Mouse (Mus musculus): ENCODE measurements around the gene Gm17416.

Gm17416 gene

GRCm38 (mm10) chr2:152569038-152569437 is at the start of gene Gm17416:
Gene Gm17416 (plus strand): TSS chr2:152569338.
- POLR2A ChIA-PET: interaction anchor here in 1 of 4 experiments (0.6 to 1.6 kb wide), 3 partner anchors 14 to 225 kb away, joined by 3 to 5 read pairs (median 4); partner anchors contain the start of gene Trib3
- CTCF ChIA-PET: interaction anchor here in 1 of 4 experiments (0.7 kb wide), 1 partner anchor 18 kb away, joined by 3 read pairs; no protein-coding TSS in a partner anchor

DNA sequence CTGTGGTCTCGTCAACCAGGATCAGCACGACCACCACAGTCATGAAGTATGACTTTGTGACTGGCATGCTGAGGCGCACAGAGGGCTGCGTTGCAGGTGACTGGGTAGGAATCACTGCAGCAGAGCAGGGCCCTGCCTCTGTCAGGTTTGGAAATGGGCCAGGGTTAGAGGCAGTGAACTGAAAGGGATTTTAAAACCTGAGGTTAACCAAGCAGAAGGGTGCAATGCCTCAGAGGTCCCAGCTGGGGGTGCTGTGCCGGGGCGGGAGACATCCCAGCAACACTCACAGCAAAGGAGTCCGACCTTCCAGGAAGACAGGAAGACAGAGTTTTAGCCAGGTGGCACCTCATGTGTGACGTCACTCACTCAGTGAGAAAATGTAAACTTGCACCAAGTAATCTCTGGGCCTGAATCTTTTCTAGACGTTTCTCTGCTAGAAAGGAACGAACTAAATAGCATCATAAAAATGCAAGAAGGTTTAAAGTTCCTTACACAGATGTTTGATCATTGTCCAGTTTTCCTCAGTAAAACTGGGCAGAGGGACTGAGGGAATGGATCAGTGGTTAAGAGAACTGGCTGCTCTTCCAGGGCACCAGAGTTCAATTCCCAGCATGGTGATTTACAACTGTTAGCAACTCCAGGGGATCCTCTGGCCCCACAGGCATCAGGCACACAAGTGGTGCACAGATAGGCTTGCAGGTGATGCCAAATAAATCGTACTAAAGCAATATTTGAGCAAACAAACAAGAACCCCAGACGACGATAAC is 29.0 kb upstream of the Gm17416 start, which contains the start of gene Defb29:
Defb29 (minus strand) TSS at position 155 of the 767 bp plus-strand sequence.
- POLR2A ChIA-PET: interaction anchor here in 2 of 4 experiments (0.5 to 1.0 kb wide), 2 partner anchors 196 to 197 kb away, joined by 3 read pairs; no protein-coding TSS in a partner anchor

GRCm38 (mm10) chr2:152541979-152542378 is 27.2 kb upstream of the Gm17416 start:
- POLR2A ChIA-PET: no interaction called here
- CTCF ChIA-PET: interaction anchor here in 2 of 4 experiments (0.6 to 3.0 kb wide), 6 partner anchors 8 to 179 kb away, joined by 3 to 11 read pairs (median 3); partner anchors contain the start of gene Defb36 (in 1 of the 2)

More for the DNA sequence above, 29.0 kb upstream of the Gm17416 start, which contains the start of gene Defb29:
- CTCF ChIA-PET: interaction anchor here in 3 of 4 experiments (0.5 to 1.6 kb wide), 9 partner anchors 9 to 111 kb away, joined by 3 read pairs; no protein-coding TSS in a partner anchor

- CTCF ChIA-PET: interaction anchor here (0.5 to 3.0 kb wide), 5 partner anchors 12 to 179 kb away, joined by 3 to 11 read pairs (median 3); partner anchors contain the start of gene Defb36 (in 1 of the 4)
- POLR2A ChIA-PET: interaction anchor here in 1 of 4 experiments (0.6 kb wide), 1 partner anchor 272 kb away, joined by 3 read pairs; no protein-coding TSS in a partner anchor
Measured at GRCm38 (mm10) chr2:152542897-152543296, 26.2 kb upstream of the Gm17416 start.

GRCm38 (mm10) chr2:152543478-152543877 is 25.7 kb upstream of the Gm17416 start:
- ChIA-PET POLR2A (no interaction called here), CTCF (interaction anchor here (0.5 to 3.0 kb wide), 8 partner anchors 10 to 816 kb away, joined by 3 to 11 read pairs (median 4); partner anchors contain the start of genes Defb21 (in 1 of the 4) and Defb36 (in 1 of the 4))

GRCm38 (mm10) chr2:152544691-152545090 is 24.4 kb upstream of the Gm17416 start:
- ChIA-PET POLR2A (interaction anchor here in 1 of 4 experiments (0.7 kb wide), 2 partner anchors 212 to 578 kb away, joined by 3 to 5 read pairs; partner anchors contain the start of gene Rbck1), CTCF (interaction anchor here (0.6 to 3.0 kb wide), 17 partner anchors 9 to 666 kb away, joined by 3 to 11 read pairs (median 4); partner anchors contain the start of gene Defb21 (in 1 of the 4))

DNA sequence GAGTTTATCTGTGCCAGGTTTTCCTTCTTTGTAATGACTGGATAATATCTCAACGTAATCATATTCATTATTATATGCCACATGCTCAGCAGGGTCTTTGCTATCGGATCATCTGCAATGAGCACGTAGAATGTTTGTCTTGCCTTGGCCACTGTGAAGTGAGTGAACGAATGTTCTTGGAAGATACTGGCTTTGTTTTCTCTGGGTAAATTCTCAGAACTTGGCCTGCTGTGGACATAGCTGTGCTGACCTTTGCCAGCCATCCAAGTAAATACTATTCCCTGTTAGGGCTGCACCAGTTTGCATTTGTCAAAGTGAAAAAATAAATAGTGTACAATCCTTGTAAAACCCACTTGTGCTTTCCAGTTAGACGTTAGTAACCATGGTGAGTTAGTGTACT is 21.0 kb upstream of the Gm17416 start:
- CTCF ChIA-PET: no interaction called here
- POLR2A ChIA-PET: no interaction called here

- ChIA-PET CTCF (interaction anchor here (0.5 to 3.8 kb wide), 36 partner anchors 9 to 464 kb away, joined by 3 to 22 read pairs (median 4); partner anchors contain the start of genes Defb21 (in 2 of the 4), Defb36 (in 2 of the 4), Defb19 (in 1 of the 4) and Defb29 (in 1 of the 4)), POLR2A (interaction anchor here in 1 of 4 experiments (1.5 kb wide), 1 partner anchor 115 kb away, joined by 3 read pairs; the partner anchor contains the start of gene H13)
Measured at GRCm38 (mm10) chr2:152553774-152554423, 15.2 kb upstream of the Gm17416 start.

DNA sequence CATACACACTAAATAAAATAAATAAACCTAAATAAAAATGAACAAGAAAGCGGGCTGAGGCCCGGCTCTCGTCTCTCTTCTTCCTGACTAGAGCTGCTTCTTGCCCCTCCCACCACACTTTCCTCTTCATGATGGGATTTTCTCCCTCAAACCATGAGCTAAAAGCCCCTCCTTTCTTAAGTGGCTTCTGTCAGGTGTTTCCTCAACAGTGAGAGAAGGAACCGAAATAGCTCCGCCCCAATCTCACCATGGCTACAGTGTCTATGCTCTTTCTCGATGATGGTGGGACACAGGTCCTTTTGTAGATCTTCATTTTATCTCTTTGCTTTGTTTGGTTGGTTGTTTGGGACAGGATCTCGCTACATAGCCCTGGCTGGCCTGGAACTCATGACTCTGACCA is 12.5 kb upstream of the Gm17416 start:
- POLR2A ChIA-PET: no interaction called here

DNA sequence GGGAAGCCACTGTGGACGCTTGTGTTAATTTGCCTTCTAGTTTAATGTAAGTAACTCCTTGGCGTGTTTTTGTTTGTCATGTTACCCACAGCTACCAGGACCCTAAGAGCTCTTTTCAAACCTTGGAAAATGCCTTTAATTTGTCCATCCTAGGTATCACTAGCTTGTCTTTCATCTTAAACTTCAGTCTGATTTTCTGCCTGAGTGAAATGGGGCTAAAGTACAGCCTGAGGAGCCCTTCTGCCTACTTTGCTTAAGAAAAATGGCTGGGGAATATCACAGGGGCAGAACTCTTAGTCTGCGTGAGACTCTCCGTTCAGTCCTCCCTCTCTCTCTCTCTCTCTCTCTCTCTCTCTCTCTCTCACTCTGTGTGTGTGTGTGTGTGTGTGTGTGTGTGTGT is 743 bp downstream of the Gm17416 start:
- CTCF ChIA-PET: interaction anchor here in 2 of 4 experiments (0.5 to 0.8 kb wide), 4 partner anchors 49 to 581 kb away, joined by 3 read pairs; no protein-coding TSS in a partner anchor

More for the DNA sequence above, 12.5 kb upstream of the Gm17416 start:
- CTCF ChIA-PET: interaction anchor here in 2 of 4 experiments (0.7 to 3.8 kb wide), 2 partner anchors 15 to 16 kb away, joined by 3 to 22 read pairs; partner anchors contain the start of gene Defb21 (in 1 of the 2)

DNA sequence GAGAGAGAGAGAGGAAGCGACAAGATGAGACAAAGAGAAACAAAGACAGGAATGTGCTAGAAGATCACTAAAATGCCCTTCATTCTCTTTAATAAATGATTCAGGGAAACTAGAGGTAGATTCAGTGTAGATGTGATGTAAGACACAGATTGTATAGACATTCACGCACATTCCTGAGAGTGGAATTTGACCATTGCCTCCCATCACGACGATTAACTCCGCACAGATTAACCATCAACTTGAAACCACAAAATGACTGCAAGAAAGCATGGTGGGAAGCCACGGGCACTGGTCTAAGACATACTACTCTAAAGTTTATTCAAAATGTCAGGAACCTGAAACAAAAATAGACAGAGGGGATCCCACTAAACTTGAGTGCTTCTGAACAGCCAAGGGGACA is 1.2 kb downstream of the Gm17416 start:
- POLR2A ChIA-PET: no interaction called here
- CTCF ChIA-PET: interaction anchor here in 1 of 4 experiments (0.5 kb wide), 1 partner anchor 582 kb away, joined by 3 read pairs; no protein-coding TSS in a partner anchor

More for the DNA sequence above, 743 bp downstream of the Gm17416 start:
- POLR2A ChIA-PET: no interaction called here

DNA sequence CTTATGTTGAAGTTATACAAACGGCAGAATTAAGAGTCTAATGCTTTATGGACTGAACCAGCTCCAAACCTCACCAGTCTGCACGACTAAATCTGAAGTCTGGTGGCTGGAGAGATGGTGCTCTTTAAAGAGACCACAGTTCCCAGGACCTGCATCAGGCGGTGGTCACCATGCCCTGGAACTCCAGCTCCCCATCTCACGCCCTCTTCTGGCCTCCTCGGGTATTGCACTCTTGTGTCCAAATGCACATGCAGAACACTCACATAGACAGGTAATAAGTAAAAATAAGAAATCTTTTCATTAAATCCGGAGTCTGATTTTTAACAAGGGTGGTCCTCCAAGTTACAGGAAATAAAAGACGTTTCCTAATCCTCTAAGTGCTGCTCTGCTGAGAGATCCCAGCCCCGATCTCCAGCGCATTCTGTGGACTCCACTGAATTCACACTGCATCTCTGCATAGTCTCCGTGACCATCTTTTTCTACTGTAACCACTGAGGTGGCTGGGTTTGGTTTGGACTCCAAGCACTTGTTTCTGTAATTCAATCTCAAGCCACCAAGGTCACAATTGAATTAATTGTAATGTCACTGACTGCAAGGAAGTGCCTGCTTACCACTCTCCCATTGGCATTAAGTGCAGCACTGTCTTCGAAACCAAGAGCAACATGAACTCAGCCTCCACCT is 3.1 kb downstream of the Gm17416 start, which contains the start of gene Defb21:
Defb21 (plus strand) TSS at position 631 of the 681 bp plus-strand sequence.
- CTCF ChIA-PET: interaction anchor here (0.6 to 1.9 kb wide), 47 partner anchors 9 to 1028 kb away, joined by 3 to 22 read pairs (median 4); partner anchors contain the start of gene Defb36 (in 1 of the 4)
- POLR2A ChIA-PET: interaction anchor here in 2 of 4 experiments (0.6 to 1.4 kb wide), 3 partner anchors 14 to 116 kb away, joined by 3 to 5 read pairs (median 3); no protein-coding TSS in a partner anchor

DNA sequence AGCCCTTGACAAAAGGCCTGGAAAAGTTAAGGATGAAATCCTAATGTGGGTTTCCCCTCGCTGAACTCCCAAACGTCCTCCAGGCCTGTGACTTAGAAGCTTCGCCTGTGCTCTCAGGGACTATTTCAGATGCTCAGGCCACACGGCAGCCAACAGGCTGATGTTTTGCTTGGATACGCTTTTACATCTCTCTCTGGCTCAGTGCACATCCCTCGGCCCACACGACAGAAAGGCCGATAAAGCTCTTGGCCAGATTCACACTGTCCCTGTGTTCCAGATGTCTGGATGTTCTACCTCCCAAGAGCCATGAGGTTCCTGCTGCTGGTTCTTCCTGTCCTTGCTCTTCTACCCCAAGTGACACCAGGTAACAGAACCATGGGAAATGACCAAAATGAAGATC is 4.3 kb downstream of the Gm17416 start:
- CTCF ChIA-PET: interaction anchor here in 2 of 4 experiments (0.6 to 1.0 kb wide), 3 partner anchors 17 to 66 kb away, joined by 3 read pairs; no protein-coding TSS in a partner anchor

GRCm38 (mm10) chr2:152580107-152580506 is 11.0 kb downstream of the Gm17416 start, which contains the start of gene Defb19:
Gene Defb19 (minus strand): TSS chr2:152580312.
- POLR2A ChIA-PET: no interaction called here

More for the DNA sequence above, 4.3 kb downstream of the Gm17416 start:
- POLR2A ChIA-PET: interaction anchor here in 1 of 4 experiments (0.7 kb wide), 1 partner anchor 10 kb away, joined by 3 read pairs; no protein-coding TSS in a partner anchor

GRCm38 (mm10) chr2:152580612-152581011 is 11.5 kb downstream of the Gm17416 start:
- ChIA-PET CTCF (no interaction called here), POLR2A (no interaction called here)

More at GRCm38 (mm10) chr2:152580107-152580506, 11.0 kb downstream of the Gm17416 start, which contains the start of gene Defb19:
- CTCF ChIA-PET: interaction anchor here in 1 of 4 experiments (0.6 kb wide), 1 partner anchor 26 kb away, joined by 4 read pairs; no protein-coding TSS in a partner anchor

DNA sequence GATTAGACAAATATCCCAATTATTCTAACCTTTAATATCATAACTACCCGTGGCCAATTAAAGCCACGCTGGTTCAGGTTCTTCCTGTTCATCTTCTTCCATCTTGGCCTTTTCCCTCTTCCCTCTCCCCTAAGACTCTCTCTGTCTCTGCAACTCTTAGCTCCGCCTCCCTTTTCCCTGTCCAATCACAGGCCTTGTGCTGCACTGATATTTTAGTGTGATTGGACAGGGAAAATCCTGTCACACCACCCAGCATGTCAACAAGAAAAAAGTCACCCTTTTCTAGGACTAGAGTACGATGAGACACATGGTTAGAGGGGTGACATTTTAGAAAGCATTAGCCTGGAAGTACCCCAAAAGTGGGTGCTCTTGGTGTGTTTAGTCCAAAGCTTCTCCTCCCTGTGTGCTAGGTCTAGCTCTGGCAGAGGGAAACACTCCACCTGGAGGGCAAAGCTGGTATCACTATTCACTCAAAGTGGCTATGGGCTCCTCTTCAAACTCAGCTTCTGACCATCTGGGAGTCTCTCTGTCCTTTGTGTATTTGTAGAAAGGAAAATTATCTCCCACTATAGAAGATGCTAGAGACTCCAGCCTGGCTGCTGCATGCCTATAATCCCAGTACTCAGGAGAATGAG is 17.9 kb downstream of the Gm17416 start:
- CTCF ChIA-PET: interaction anchor here (0.5 to 1.6 kb wide), 34 partner anchors 9 to 1266 kb away, joined by 3 to 13 read pairs (median 3); partner anchors contain the start of genes Defb21 (in 2 of the 4), Defb36 (in 2 of the 4), Defb29 (in 1 of the 4) and Gm17416 (in 1 of the 4)
- POLR2A ChIA-PET: interaction anchor here in 2 of 4 experiments (0.7 to 1.0 kb wide), 3 partner anchors 18 to 243 kb away, joined by 3 read pairs; partner anchors contain the start of gene Trib3 (in 1 of the 2)

- POLR2A ChIA-PET: no interaction called here
Measured at GRCm38 (mm10) chr2:152588450-152588849, 19.3 kb downstream of the Gm17416 start.

More at GRCm38 (mm10) chr2:152588450-152588849, 19.3 kb downstream of the Gm17416 start:
- CTCF ChIA-PET: interaction anchor here in 1 of 4 experiments (0.9 kb wide), 1 partner anchor 13 kb away, joined by 3 read pairs; no protein-coding TSS in a partner anchor
